Mouse (Mus musculus): ENCODE results near the gene Misp. TPM values are rescaled to one million over a fixed set of nuclear protein-coding genes. Genes with fewer than 3 reads are reported as not detected.

Misp gene
- polyA plus RNA-seq, 1 experiment from 2014 or later = 1.2 TPM

DNA sequence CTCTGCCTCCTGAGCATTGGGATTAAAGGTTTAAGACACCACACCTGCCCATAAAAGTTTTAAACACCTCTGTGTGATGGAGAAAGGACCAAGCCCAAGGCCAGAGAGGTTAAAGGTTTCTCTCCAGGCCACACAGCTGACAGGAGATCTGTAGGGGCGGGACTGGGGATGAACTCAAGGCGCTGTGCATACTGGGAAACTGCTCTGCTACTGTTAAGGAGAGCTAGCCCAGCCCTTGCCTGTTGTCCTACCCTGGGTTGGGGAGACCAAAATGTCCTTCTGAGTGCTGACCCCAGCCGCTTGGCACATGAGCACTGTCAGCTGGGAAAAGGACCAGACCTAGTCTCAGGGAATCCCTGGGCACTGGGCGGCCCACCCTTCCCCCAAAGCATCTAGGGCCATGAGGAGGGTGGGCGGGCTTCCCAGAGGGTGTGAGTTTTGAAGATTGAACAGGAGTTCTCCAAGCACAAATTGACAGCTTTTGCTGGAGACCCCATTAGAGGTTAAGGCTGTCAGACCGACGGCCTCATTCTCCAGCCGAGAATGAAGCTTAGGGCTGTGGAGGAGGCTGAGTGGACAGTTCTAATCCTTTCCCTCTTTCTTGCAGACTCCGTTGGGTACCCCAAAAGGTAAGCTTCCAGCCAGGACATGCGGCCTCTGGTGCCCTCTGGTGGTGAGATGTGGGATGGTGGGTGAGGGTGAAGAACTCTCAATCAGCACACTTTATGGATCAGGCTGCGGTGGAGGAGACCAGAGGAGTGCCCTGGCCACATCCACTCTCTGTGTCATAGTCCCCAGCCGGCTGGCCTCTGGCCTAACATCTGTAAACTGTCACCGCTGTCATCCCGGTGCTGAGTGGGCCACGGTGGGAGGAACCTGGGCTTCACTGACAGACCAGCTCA is 8.8 kb upstream of the Misp start:
- no peak overlapping the region for H3K27ac ChIP-seq (replicated peaks)
- H3K27me3 ChIP-seq (replicated peaks) = no peaks in the 10 kb centered on the region
- peak overlapping the region; percentile 28; the same call in 1 of the 2 replicates for H3K9ac ChIP-seq
- H3K36me3 ChIP-seq = peaks cover 60% of the 10 kb centered on the region
- H3K9me3 ChIP-seq = no peaks in the 10 kb centered on the region
- no peak for ATAC-seq (ENCODE audit: extremely low read depth, insufficient number of reproducible peaks, low FRiP score, low TSS enrichment)
- peaks cover 11% of the 10 kb centered on the region for H3K4me1 ChIP-seq
- H3K4me2 ChIP-seq = no peak overlapping the region
- WGBS = 25% methylated on average over 15 of the region's 15 CpGs
- H3K4me3 ChIP-seq = no peak overlapping the region

- H3K27me3 ChIP-seq (replicated peaks) = no peaks in the 10 kb centered on the region
- no peaks in the 10 kb centered on the region for H3K9me3 ChIP-seq
- peaks cover 58% of the 10 kb centered on the region for H3K36me3 ChIP-seq
- no peak overlapping the region for H3K27ac ChIP-seq (replicated peaks)
- H3K9ac ChIP-seq = no peak overlapping the region
- ATAC-seq (ENCODE audit: extremely low read depth, insufficient number of reproducible peaks, low FRiP score, low TSS enrichment) = no peak
- no peak overlapping the region for H3K4me3 ChIP-seq
- 74% methylated on average over 5 of the region's 5 CpGs for WGBS
- H3K4me1 ChIP-seq = 0 out of 2 replicates have a peak, but pooled peaks cover 2% of the 10 kb centered on the region
- no peak overlapping the region for H3K4me2 ChIP-seq
Observed at GRCm38 (mm10) chr10:79814271-79814842, 6.4 kb upstream of the Misp start.

DNA sequence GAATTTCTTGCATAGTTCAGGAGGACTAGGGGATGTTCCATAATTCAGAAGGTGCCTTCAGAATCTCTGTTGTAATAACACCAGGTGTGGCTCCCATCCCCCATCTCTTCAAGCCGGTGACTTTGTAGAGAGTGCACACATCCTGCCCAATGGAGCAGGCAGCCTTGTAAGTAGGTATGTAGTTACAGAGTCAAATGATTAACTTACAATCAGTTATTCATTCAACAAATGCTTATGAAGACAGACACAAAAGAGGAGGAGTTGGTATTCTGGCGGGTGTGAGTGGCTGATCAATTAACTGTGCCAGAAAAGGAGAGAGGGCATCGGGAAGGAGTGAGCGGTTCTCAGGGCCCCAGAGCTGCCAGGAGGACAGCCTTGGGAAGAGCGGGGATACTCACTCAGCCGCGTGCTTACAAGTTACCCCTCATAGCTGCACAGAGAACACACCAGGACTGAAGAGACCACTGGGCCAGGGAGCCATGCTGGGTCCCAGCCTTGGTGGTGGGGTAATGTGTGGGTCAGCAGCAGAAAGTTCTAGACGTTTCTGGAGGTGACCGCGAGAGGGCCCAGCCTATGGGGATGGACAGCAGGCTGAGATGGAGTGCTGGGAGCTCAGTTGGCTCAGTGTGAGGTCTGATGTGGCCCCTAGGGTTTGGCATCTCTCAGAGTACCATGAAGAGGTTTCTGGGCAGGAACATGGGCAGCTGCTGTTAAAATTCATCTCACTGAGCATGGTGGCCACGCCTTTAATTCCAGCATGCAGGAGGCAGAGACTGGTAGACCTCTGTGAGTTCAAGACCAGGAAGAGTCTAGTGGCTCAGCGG is 4.9 kb upstream of the Misp start:
- Histone ChIP-seq H3K27me3 (replicated peaks) (no peaks in the 10 kb centered on the region), H3K9ac (no peak overlapping the region), H3K9me3 (no peaks in the 10 kb centered on the region), H3K4me3 (no peak overlapping the region), H3K36me3 (peaks cover 53% of the 10 kb centered on the region), H3K4me1 (0 out of 2 replicates have a peak, but pooled peaks cover 2% of the 10 kb centered on the region), H3K4me2 (no peak overlapping the region), H3K27ac (replicated peaks) (no peak overlapping the region)
- 84% methylated on average over 12 of the region's 12 CpGs for WGBS
- no peak for ATAC-seq (ENCODE audit: extremely low read depth, insufficient number of reproducible peaks, low FRiP score, low TSS enrichment)

- Histone ChIP-seq H3K9me3 (no peaks in the 10 kb centered on the region), H3K4me1 (peaks cover 3% of the 10 kb centered on the region; the same call in 1 of the 2 replicates), H3K36me3 (peaks cover 45% of the 10 kb centered on the region), H3K9ac (no peak overlapping the region), H3K4me2 (no peak overlapping the region), H3K27ac (replicated peaks) (no peak overlapping the region), H3K27me3 (replicated peaks) (no peaks in the 10 kb centered on the region), H3K4me3 (no peak overlapping the region)
- whole genome bisulfite sequencing = 57% methylated on average over 2 of the region's 2 CpGs
- ATAC-seq (ENCODE audit: extremely low read depth, insufficient number of reproducible peaks, low FRiP score, low TSS enrichment) = no peak
Observed at GRCm38 (mm10) chr10:79817111-79817510, 3.7 kb upstream of the Misp start.

DNA sequence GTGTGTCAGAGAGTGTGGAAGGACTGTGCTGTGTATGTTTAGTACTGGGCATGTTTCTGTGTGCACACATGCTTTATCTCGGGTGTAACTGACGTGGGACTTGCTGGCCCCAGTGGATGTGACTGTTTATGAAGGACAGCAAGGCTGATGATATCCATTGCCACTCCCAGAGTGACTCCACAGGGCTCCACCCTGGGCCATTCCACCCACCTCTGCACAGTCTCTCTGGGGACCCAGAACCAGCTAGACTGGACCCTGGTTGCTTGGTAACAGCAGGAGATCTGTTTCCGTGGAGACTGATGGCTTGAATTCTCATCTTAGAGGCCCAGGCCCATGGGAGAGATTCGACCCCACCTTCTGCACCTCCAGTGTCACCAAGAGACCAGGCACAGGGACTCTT is 2.6 kb upstream of the Misp start:
- no peak for ATAC-seq (ENCODE audit: extremely low read depth, insufficient number of reproducible peaks, low FRiP score, low TSS enrichment)
- Histone ChIP-seq H3K9me3 (no peaks in the 10 kb centered on the region), H3K4me3 (no peak overlapping the region), H3K4me1 (peaks cover 11% of the 10 kb centered on the region), H3K4me2 (no peak overlapping the region), H3K9ac (0 out of 2 replicates have a peak overlapping the region, but pooled peaks have one; percentile 12), H3K27me3 (replicated peaks) (no peaks in the 10 kb centered on the region), H3K27ac (replicated peaks) (no peak overlapping the region), H3K36me3 (peaks cover 40% of the 10 kb centered on the region)
- WGBS = 64% methylated on average over 4 of the region's 4 CpGs

DNA sequence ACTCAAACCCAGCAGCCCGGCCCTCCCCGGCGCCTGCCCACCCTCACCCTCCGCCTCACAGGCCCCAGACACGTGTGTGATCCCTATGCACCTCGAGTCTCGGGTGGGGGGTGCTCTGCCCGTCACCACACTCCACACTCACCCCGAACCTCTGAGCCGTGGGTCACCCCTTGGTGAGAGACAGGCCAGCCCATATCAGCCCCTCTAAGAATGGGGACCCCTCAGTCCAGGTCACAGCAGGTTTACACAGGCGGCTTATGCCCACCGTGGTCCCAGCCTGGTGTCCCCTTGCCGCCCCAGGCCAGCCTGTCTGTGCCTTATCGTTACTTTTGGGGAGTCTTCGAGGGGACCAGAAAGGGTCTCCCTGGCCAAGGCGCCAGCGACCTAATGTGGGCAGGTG is 1.2 kb upstream of the Misp start:
- H3K4me3 ChIP-seq = no peak overlapping the region
- ATAC-seq (ENCODE audit: extremely low read depth, insufficient number of reproducible peaks, low FRiP score, low TSS enrichment) = no peak
- no peak overlapping the region for H3K9ac ChIP-seq
- H3K27me3 ChIP-seq (replicated peaks) = no peaks in the 10 kb centered on the region
- H3K4me2 ChIP-seq = no peak overlapping the region
- H3K4me1 ChIP-seq = peaks cover 21% of the 10 kb centered on the region
- H3K27ac ChIP-seq (replicated peaks) = no peak overlapping the region
- H3K9me3 ChIP-seq = no peaks in the 10 kb centered on the region
- peaks cover 40% of the 10 kb centered on the region for H3K36me3 ChIP-seq
- WGBS = 85% methylated on average over 17 of the region's 17 CpGs

DNA sequence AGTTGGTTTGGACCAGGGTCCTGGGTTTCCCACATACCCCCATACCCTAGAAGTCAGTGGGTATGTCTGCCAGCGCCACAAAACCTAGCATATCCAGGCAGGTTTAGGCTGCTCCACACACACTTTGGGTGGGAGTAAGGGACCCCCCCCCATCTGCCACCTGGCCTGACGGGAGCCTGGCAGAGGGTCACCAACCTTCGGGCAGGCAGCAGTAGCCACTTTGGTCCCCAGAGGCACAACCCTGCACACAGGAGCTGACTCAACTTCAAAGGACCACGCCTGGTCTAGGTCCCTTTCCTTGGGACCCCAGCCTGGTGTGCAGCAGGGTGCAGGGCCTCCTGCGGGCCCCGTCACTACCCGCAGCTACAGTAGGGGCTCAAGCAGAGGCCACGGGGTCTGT is 512 bp upstream of the Misp start:
- H3K4me1 ChIP-seq = peaks cover 24% of the 10 kb centered on the region
- no peak overlapping the region for H3K9ac ChIP-seq
- H3K27ac ChIP-seq (replicated peaks) = no peak overlapping the region

GRCm38 (mm10) chr10:79821731-79822130 is 942 bp downstream of the Misp start:
- Histone ChIP-seq H3K9me3 (no peaks in the 10 kb centered on the region), H3K36me3 (peaks cover 22% of the 10 kb centered on the region), H3K27ac (replicated peaks) (no peak overlapping the region), H3K4me2 (no peak overlapping the region), H3K4me3 (no peak overlapping the region), H3K4me1 (peaks cover 24% of the 10 kb centered on the region), H3K27me3 (replicated peaks) (no peaks in the 10 kb centered on the region), H3K9ac (no peak overlapping the region)
- no peak for ATAC-seq (ENCODE audit: extremely low read depth, insufficient number of reproducible peaks, low FRiP score, low TSS enrichment)
- 82% methylated on average over 12 of the region's 12 CpGs for WGBS

More for the DNA sequence above, 512 bp upstream of the Misp start:
- peaks cover 36% of the 10 kb centered on the region for H3K36me3 ChIP-seq
- no peaks in the 10 kb centered on the region for H3K27me3 ChIP-seq (replicated peaks)
- H3K9me3 ChIP-seq = no peaks in the 10 kb centered on the region
- H3K4me2 ChIP-seq = no peak overlapping the region
- no peak overlapping the region for H3K4me3 ChIP-seq
- WGBS = 71% methylated on average over 8 of the region's 8 CpGs
- no peak for ATAC-seq (ENCODE audit: extremely low read depth, insufficient number of reproducible peaks, low FRiP score, low TSS enrichment)

- 0 out of 2 replicates have a peak, but pooled peaks cover 2% of the 10 kb centered on the region for H3K27me3 ChIP-seq (replicated peaks)
- peaks cover 18% of the 10 kb centered on the region for H3K36me3 ChIP-seq
- no peak for ATAC-seq (ENCODE audit: extremely low read depth, insufficient number of reproducible peaks, low FRiP score, low TSS enrichment)
- no peak overlapping the region for H3K4me3 ChIP-seq
- peaks cover 24% of the 10 kb centered on the region for H3K4me1 ChIP-seq
- H3K4me2 ChIP-seq = no peak overlapping the region
- H3K9me3 ChIP-seq = no peaks in the 10 kb centered on the region
- WGBS = 45% methylated on average over 17 of the region's 17 CpGs
- 0 out of 2 replicates have a peak overlapping the region, but pooled peaks have one; percentile 6 for H3K9ac ChIP-seq
- 0 out of 2 replicates have a peak overlapping the region, but pooled peaks have one; percentile 10 for H3K27ac ChIP-seq (replicated peaks)
Observed at GRCm38 (mm10) chr10:79822372-79822771, 1.6 kb downstream of the Misp start.

DNA sequence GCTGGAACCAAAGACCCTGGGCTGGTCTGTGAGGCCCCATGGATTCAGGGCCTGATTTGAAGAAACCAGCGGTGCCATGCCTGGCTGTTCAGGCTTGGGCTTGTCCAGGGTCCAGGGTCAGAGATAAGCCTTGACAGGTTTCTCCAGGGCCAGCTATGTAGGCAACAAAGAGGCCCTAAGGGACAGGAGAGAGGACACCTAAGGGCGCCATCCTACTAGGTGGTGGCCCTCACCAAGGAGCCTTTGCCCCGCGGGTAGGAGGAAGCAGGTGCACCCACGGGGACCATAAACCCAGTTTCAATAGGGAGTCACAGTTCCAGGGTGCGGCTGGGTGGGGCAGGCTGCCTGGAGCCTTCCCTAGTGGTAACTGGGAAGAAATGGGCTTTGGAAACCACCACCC is 2.2 kb downstream of the Misp start:
- Histone ChIP-seq H3K9ac (no peak overlapping the region), H3K4me2 (no peak overlapping the region), H3K27ac (replicated peaks) (0 out of 2 replicates have a peak overlapping the region, but pooled peaks have one; percentile 10), H3K4me1 (peaks cover 24% of the 10 kb centered on the region), H3K27me3 (replicated peaks) (0 out of 2 replicates have a peak, but pooled peaks cover 3% of the 10 kb centered on the region), H3K4me3 (no peak overlapping the region), H3K9me3 (no peaks in the 10 kb centered on the region), H3K36me3 (peaks cover 18% of the 10 kb centered on the region)
- no peak for ATAC-seq (ENCODE audit: extremely low read depth, insufficient number of reproducible peaks, low FRiP score, low TSS enrichment)
- WGBS = 72% methylated on average over 6 of the region's 6 CpGs

- H3K4me3 ChIP-seq = peak overlapping the region; percentile 4; the same call in 1 of the 2 replicates
- H3K27ac ChIP-seq (replicated peaks) = peak overlapping the region; percentile 70
- no peak for ATAC-seq (ENCODE audit: extremely low read depth, insufficient number of reproducible peaks, low FRiP score, low TSS enrichment)
Observed at GRCm38 (mm10) chr10:79824413-79824812, 3.6 kb downstream of the Misp start.

More at GRCm38 (mm10) chr10:79824413-79824812, 3.6 kb downstream of the Misp start:
- peak overlapping the region; percentile 66 for H3K9ac ChIP-seq
- WGBS = 39% methylated on average over 6 of the region's 6 CpGs
- H3K27me3 ChIP-seq (replicated peaks) = 0 out of 2 replicates have a peak, but pooled peaks cover 3% of the 10 kb centered on the region
- peak overlapping the region; percentile 24 for H3K4me2 ChIP-seq
- peaks cover 8% of the 10 kb centered on the region for H3K36me3 ChIP-seq
- peaks cover 24% of the 10 kb centered on the region for H3K4me1 ChIP-seq
- no peaks in the 10 kb centered on the region for H3K9me3 ChIP-seq
